Mouse (Mus musculus): Measurements from ENCODE around the gene Nav2.

The Nav2 gene

GRCm38 (mm10) chr7:48888751-48889150 is 19.8 kb upstream of the Nav2 start:
- no peak for DNase-seq (ENCODE audit: low spot score)

GRCm38 (mm10) chr7:48891029-48891428 is 17.5 kb upstream of the Nav2 start:
- no peak for DNase-seq (ENCODE audit: low spot score)

GRCm38 (mm10) chr7:48893093-48893492 is 15.4 kb upstream of the Nav2 start:
- no peak for DNase-seq (ENCODE audit: low spot score)

GRCm38 (mm10) chr7:48894152-48894551 is 14.4 kb upstream of the Nav2 start:
- DNase-seq (ENCODE audit: low spot score): peak; percentile 42

- DNase-seq (ENCODE audit: low spot score): no peak
Observed at GRCm38 (mm10) chr7:48894763-48895162, 13.8 kb upstream of the Nav2 start.

GRCm38 (mm10) chr7:48895475-48895874 is 13.0 kb upstream of the Nav2 start:
- no peak for DNase-seq (ENCODE audit: low spot score)

- no peak for DNase-seq (ENCODE audit: low spot score)
Observed at GRCm38 (mm10) chr7:48896051-48896450, 12.5 kb upstream of the Nav2 start.

GRCm38 (mm10) chr7:48897539-48898163 is 10.9 kb upstream of the Nav2 start:
- DNase-seq (ENCODE audit: low spot score): no peak

GRCm38 (mm10) chr7:48898416-48898815 is 10.1 kb upstream of the Nav2 start:
- DNase-seq (ENCODE audit: low spot score): no peak

- no peak for DNase-seq (ENCODE audit: low spot score)
Observed at GRCm38 (mm10) chr7:48900408-48901167, 7.9 kb upstream of the Nav2 start.

GRCm38 (mm10) chr7:48902454-48902853 is 6.1 kb upstream of the Nav2 start:
- no peak for DNase-seq (ENCODE audit: low spot score)

- no peak for DNase-seq (ENCODE audit: low spot score)
Observed at GRCm38 (mm10) chr7:48909342-48909671, 791 bp downstream of the Nav2 start.

- DNase-seq (ENCODE audit: low spot score): no peak
Observed at GRCm38 (mm10) chr7:48910282-48910681, 1.8 kb downstream of the Nav2 start.

GRCm38 (mm10) chr7:48911146-48911545 is 2.6 kb downstream of the Nav2 start:
- DNase-seq (ENCODE audit: low spot score): no peak

- DNase-seq (ENCODE audit: low spot score): no peak
Observed at GRCm38 (mm10) chr7:48914630-48915506, 6.4 kb downstream of the Nav2 start.

- no peak for DNase-seq (ENCODE audit: low spot score)
Observed at GRCm38 (mm10) chr7:48917463-48917862, 8.9 kb downstream of the Nav2 start.

GRCm38 (mm10) chr7:48917988-48918387 is 9.5 kb downstream of the Nav2 start:
- DNase-seq (ENCODE audit: low spot score): no peak

GRCm38 (mm10) chr7:48918389-48918788 is 9.9 kb downstream of the Nav2 start:
- DNase-seq (ENCODE audit: low spot score): no peak

- no peak for DNase-seq (ENCODE audit: low spot score)
Observed at GRCm38 (mm10) chr7:48923620-48924019, 15.1 kb downstream of the Nav2 start.

- no peak for DNase-seq (ENCODE audit: low spot score)
Observed at GRCm38 (mm10) chr7:48925214-48925613, 16.7 kb downstream of the Nav2 start.

- DNase-seq (ENCODE audit: low spot score): peak; percentile 32
Observed at GRCm38 (mm10) chr7:48928364-48928763, 19.8 kb downstream of the Nav2 start.

GRCm38 (mm10) chr7:48930399-48930798 is 21.9 kb downstream of the Nav2 start:
- no peak for DNase-seq (ENCODE audit: low spot score)

- no peak for DNase-seq (ENCODE audit: low spot score)
Observed at GRCm38 (mm10) chr7:48932138-48932537, 23.6 kb downstream of the Nav2 start.

All from ovary, postnatal 10 days (tissue).